Mouse (Mus musculus) thymus, postnatal 25 days (tissue): ENCODE measurements at regions not wholly inside any gene's neighbourhood (a gene's known extent, or its start where the extent isn't known, plus 50 kb on each side); places are given as distances from the start of the nearest gene placed in this dataset.

Experiments
- DNase-seq: peaks from one replicate; pipeline ENCODE4 v3.0.0; 2022

DNA sequence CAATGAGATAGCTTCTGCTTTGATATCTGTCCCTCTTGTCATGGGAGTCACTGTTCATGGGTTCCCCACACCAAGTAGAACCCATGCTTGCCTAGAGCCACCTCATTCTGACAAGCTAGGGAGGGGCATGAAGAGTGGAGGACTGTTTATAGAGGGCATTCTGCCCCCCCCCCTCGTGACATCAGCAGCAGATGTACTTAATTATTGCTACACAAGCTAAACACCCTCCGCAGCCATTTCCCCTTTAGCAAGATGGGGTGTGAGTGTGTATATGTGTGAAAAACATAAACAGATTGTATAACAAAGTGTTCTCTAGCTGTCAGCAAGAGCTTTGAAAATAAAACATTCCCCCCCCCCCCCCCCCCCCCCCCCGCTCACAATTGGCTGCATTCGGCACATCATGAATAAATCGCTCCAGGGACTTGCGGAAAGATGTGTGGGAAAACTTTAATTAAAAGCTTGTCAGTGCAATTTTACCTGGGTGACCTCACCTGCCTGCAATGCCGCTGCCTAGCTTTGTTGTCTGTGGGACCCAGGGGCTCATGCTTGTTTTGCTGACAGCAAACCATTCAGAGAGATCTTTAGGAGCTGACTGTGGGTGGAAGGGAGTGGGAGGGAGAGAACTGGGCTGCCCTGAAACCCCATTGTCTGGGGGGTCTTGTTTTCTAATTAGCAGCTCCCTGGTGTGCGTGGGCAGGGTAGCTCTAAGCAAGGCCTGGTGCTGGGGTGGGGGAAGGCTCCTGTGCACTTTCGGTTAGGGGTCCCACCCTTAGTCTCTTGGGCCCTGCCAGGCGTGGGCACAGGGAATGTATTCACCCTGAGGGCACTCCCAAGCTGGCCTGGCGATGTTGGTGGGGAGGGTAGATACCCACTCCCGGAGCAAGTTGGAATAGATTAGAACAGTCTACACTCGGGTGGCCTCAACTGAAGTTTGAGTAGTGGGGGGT lies 63.4 kb downstream of the Irx2 start:
- no peak for DNase-seq

DNA sequence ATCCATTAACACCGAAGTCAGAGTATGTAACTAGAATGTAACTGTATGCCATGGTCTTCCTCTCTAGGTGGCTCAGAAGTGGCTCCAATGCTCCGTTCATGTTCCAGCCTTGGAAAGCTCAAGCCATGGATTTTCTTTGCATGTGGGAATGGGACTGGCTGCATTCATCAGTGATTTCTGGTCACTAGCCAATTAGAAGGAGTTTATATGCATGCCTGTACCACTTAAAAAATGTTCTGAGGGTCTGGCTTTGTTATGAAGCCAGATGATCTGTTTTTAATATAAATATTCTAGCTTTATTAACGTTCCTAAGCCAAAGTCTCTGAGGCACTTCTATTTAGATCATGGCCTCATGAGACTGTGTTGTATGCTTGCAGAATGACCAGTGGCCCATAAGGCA lies 78.8 kb downstream of the Irx2 start:
- no peak for DNase-seq

DNA sequence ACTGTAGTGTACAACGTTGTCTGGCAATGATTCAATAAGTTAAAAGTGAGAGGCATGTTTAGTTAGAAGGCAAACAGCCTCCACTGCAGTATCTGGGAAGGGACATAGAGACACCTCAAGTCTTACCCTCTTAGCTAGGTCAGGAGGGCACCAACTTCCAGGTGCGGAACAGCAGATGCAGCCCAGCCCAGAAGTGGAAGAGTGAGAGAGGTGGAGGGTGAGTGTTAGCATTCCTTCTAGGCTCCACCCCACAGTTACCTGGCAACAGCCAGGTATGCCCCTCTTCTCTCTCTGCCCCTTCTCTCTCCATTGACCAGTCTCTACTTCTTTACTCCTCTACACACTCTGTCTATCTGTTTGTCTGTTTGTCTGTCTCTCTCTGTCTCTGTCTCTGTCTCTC lies 80.1 kb downstream of the Irx2 start:
- DNase-seq, result no peak

DNA sequence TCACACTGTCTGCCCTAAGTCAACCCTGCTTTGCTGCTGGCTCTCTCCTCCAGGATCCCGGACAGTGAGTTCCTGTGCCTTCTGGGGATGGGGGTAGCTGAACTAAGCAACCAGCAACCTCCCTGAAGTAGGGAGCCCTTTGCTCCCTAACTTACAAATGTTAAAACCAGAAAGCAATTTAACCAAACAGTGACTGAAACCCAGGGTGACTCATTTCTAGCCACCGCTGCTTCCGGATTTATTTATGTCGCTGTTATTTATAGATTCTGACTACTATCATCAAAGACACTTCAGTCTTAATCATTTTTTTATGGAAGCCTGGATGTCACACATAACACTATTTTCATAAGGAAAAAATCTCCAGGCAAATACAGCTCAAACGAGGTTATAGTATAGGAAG lies 81.4 kb downstream of the Irx2 start:
- no peak for DNase-seq

DNA sequence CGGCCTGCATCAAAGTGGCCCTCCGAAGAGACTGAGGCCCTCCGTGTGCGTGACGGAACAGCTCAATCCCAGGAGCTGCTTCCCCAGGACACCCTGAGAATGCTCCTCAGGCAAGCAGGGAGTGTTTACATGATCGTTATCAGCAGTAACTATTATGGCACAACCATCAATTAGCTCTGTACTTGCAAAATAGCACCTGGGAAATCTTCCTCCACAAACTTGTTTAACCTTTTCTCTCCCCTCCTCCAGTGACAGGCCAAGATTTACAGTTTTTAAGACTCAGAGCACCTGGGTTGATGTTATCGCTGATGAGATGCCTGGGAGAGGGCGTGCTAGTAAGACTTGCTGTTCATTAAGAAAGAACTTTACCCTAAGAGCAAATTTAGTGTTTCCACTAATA lies 82.5 kb downstream of the Irx2 start:
- no peak for DNase-seq

DNA sequence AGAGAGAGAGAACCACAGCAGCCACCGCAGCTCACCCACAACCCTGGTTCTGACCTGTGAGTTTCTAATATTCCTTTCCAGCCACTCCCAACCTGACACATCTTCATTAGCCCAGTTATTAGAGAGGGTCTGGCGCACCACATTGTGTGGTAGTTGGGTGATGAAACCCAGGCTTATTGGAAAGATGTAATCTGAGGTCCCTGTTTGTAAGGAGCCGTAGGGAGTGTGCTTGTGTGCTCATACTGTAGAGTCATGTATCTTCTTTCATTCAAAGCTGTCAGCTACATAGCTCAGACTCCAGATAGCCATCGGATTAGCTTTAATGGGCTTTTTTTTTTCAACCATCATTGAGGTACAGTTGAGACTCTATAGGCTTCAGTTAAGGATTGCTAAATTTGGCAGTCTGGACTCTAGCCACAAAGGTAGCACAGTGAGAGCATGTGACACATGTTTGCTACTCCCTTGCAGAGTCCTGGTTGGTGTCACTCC lies 83.3 kb downstream of the Irx2 start:
- no peak for DNase-seq

DNA sequence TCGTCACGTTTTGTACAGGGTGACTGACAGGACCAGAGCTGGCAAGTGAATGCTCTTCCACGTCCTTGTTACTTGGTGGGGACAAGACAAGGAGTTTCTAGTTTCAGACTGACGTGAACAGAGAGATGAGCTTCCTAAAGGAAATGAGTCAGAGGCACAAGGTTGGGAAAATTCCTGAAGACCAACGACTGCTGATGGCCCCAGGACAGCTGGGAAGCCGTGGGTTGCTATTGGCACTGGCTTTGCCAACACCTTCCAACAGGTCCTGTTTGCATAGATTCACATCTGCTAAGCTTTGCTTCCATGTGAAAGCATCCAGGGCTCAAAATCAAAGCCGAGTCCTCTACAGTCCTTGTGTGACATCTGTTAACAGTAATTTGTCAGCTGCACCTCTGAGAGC lies 86.2 kb downstream of the Irx2 start:
- DNase-seq, result no peak

DNA sequence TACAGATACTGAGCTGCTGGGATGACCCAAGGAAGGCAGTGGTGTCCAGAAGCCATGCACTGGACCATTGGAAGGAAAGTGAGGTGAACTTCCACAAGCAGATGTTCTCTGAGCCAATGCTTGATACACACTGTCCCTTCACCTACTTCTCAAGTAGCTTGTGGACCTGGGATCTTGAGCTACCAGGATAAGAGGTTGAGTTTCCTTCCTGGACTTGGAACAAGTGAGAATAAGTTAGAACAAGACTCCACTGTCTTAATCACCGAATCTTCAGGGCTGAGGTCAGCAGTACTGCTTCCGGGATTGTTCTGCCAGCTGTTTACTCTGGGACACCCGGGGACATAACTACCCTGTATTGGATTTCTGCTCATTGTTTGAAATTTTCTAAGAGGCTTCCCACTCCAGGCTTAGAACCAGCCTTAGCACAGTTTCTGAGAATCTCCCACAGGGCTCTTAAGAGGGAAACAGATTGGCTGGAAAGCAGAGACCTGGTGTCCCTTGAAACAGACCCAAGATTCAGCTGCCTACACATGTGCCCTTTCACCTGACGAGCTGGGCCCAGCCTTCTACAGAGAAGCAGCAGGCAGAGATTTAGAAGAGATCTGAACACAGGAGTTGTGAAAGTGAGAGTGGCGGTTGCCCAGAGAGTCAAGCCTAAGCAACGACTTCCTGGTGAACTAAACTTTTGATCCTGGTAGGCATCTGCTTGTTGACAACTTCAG lies 87.5 kb downstream of the Irx2 start:
- no peak for DNase-seq

DNA sequence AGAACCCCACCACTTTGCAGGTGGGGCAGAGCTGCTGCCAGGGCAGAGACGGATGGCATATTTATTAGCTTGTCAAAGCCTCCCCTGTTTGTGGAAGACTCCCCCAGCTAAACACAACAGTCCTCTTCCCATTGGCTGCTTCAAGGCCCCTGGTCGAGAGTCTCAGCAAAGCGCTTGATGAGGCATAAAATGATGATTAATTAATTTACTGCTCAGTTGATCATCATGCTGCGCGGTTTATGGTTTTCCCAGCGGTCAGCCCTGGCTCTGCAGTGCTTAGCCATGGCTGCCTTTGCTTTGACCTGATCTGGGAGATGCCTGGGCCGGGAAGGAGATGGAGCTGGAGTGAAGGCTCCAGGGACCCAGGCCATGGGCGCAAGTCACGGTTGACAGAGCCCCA lies 98.5 kb downstream of the Irx2 start:
- DNase-seq, result no peak

DNA sequence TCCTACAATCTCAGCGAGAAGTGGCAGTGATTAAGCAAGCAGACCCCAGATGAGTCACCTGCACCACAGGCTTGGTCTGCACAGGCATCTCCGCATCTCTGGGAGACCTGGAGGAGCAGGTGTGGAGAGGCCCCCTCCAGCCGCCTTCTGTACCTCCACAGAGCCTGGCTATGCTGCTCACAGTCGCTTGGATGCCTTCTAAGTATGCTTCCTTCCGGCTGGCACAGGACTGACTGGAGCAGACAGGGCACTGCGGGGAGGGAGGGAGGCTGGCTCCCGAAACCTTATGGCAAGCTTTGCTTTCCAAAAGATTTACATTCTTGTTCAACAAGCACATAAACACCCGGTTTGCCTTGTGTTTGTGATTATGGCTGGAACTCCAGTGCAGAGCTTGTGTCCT lies 107.3 kb downstream of the Irx2 start:
- no peak for DNase-seq

DNA sequence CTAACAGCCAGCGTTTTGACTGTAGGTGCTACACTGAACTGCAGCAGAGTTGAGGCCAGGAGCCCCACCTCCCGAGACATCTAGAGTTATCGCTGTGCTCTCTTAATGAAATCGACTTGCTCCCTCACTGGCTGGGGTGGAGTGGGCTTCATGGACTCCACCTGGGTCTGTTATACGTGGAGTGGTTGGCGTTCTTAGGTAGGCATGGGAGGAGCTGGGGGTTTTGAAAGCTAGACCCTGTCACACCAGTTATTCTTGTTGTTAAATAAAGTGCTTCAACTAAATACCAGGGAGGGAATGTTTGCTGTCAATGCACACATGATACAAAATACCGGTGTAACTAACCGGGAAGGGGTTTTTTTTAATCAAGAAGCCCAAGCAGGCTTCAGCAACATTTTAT lies 108.4 kb downstream of the Irx2 start:
- DNase-seq, result no peak

DNA sequence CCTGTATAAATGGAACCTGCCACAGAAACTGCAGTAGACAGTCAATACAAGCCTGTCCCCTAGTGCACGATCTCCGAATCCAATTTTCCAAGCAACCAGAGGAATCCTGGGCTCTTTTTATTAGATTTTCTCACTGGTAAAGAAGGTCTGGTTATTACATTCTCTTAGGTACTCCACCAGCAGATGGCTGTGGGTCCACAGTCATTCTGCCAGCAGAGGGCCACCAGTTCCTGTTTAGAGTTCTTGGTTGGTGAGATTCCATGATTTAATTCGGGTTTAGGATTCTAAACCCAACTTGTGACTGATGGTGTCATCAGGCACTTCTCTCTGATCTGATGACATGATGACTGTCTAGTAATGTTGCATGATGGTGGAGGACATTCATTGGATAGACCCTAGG lies 118.6 kb downstream of the Irx2 start:
- DNase-seq, result no peak

DNA sequence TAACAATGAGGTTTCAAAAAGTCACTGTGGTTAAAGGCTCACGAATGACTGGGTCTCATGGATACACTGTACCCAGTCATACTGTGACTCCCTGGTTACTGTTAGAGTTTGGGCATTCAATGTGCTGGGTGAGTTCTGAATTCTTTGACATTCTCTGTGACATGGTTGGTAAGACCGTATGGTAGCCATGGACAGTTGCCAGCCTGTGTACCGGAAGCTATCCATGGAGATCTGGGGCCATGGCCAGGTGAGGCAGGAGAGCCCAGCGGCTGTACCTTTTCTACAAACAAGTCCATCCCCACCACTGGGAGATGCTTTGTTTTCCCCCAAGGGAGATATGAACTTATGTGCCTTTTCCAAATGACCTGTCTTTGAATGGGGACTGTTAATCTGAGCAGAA lies 126.4 kb downstream of the Irx2 start:
- DNase-seq, result no peak

DNA sequence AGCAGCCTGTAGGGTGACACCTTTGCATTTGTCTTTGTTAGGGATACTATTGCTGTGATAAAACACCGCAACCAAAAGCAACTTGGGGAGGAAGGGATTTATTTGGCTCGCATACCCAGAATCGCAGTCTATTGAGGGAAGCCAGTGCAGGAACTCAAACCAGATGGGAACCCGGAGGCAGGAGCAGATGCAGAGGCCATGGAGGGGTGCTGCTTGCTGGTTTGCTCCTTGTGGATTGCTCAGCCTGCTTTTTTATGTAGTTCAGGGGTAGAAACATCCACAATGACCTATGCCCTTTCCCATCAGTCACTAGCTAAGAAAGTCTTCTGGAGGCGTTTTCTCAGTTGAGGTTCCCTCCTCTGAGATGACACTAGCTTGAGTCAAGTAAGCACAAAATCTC lies 133.9 kb downstream of the Irx2 start:
- DNase-seq, result no peak

DNA sequence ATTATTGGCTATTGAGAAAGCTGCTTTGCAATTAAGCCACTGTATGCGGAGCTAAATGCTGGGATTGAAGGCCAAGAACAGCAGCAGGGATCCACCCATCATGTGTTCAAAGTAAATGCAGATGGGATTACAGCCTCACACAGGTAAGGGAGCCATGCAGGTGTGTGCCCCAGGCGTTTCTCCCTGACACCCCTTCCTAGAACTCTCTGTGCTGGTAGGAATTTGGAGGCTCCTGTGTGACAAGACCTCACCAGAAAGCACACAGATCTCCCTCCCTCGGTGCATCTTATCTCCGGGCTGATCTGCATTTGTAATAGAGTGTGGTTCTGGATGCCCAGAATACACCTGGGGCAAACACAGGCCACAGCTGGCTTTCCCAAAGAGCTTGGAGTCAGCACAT lies 134.7 kb downstream of the Irx2 start:
- DNase-seq, result no peak

DNA sequence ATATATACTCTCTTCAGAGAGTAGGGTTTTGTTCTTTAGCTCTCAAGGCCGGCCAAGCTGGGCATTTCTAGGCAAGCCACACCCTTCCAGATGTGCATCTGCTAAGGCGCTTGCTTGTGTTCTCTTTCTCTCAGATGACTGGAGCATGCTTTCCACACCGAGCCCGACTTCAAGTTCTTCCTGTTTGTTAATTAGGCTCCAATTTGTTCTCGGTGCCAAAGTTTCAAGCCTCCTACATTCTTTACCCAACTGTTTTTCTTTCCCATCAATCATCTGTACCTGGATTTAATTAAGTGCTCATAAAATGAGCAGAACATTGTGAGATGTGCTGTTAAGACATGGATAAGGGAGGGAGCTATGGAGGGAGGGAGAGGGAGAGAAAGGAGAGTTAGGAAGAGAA lies 138.7 kb downstream of the Irx2 start:
- no peak for DNase-seq

DNA sequence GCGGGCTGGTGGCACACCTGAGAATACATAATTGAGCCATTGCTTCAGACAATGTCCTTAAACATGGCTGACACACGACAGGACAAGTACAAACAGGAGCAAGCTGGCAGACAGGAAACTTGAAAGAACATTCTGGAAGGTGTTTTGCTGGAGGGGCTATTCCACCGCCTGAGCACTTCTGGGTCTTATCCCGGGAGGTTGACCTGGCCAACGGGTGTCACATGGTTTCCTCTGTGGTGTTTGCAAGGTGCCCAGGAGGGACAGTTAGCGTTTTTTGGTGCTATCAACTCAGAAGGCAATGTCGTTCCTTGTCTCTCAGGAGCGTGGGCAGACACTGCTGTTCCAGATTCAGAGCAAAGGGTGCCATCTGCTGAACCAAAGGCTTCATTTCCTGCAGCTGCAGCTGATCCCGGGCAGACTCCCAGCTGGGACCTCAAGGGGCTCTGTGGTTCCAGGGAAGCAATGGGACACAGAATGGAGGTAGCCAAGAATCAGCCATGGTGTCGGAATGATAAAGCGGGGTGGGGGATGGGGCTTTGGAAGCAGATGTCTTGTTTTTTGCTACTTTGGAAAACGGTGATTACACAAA lies 140.5 kb downstream of the Irx2 start:
- no peak for DNase-seq

DNA sequence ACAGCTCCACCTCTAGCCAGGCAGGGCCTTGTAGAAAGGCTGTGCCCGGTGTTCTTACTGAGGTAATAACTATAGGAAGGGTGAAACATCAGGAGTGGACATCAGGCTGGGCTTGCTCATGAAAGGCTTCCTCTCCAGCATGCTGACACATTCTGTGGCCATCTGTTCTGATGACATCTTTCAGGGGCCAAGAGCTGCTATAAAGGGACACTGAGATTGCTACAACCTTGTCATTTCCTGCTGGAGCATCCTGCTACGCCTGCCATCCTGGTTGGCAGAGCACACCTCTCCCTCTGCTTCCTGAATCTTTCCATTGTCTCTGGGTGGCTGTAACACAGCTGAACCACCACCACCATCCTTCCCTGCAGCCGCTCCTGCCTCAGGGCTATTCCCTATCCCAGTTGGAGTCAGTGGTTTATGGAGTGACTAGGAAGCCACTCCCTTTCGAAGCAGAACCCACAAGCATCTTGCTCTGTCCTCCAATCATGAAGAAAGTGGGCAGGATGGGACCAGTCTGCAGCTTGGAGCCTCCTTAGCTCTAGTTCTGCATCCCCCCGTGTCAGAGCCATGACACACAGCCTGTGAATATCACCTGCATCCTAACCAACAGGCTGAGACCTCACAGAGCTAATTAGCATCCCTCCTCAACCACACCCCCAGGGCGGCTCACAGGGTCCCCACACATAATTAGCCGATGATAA lies 154.6 kb downstream of the Irx2 start:
- DNase-seq, result no peak

DNA sequence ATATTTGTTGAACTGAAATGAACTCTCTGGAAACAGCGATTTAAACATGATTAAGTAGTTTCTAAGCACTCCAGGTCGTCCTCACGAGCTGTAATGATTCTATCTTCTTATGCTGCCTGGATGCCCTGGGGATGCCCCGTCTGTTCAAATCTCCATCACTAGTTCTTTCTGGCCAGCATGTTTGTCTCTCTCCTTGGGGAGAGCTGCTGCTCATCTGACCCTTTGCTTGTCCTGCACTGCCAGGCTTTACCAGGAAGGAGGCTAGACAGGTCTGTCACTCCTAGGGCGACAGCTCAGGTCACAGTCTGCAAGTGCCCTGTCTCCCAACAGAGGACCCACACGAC lies 155.1 kb downstream of the Irx2 start:
- DNase-seq, result no peak

DNA sequence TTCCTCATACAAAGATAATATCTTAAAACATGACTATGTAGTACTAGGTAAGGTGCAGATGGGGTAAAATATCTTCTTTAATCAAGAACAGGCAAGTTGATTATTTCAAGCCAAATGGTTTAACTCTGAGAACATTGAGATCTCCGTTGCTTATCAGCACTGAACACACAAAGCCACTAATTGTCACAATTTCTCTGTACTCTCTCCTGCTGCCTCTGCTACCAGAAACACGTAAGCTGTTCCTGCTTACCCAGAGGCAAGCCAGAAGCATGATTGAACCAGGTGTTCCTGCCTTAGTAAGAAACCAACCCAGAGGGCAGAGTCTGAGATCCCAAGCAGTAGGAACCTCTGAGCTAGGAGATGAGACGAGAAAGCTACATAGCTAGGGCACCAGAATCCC lies 164.1 kb downstream of the Irx2 start:
- no peak for DNase-seq

DNA sequence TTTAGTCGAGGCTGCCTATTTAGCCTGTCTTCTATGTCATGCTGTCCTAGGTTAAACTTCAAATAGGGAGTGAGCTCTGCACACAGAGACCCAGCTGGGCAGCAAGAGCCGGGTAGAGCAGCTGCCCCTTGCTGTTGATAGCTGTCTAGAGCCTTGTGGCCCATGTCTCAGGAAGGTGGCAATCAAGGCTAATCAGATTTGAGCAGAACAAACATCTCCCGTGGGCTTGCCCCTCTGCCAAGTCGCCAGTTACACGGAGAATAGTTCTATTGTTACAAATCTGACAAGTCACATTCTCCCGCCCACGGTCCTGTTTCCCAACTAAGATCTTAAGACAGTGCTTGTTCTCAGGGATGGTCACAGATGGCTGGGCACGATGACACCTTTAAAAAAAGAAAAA lies 171.4 kb downstream of the Irx2 start:
- no peak for DNase-seq

DNA sequence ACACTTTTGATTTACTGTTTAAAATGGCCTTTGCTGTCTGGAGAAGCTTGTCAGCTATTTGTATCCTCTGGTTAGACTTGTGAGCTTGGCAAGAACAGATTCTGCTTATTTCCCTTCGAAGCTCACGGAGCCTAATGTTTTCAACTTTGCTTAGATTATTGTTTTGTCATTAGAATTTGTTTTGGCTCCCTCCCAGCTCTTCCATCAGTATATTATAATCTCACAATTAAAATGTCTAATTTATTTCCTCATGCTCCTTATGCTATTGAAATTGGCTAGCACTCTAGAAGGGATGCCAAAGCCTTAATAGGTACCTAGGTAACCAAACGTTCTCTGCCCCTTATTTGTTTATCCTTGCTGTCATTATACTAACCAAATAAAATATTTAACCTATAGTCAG lies 171.9 kb downstream of the Irx2 start:
- no peak for DNase-seq

DNA sequence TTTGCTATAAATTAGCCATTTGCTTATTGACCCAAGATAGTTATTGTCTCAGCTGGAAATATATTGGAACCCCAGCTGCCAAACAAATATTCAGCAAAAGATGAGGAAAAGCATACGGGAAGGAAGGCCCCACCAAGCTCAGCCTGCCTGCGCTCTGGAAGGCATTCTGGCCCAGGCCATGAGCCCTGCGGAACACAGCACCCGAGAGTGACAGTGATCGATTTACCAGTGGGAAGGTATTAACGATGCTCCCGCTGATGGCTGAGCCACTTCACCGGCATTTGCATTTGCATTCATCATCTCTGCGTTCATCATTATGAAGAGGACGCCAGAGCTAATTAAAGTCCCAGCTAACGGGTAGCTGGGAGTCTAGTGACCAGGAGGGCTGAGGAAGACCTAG lies 174.8 kb downstream of the Irx2 start:
- no peak for DNase-seq
